Mouse (Mus musculus) ES-Bruce4 (cell line): ENCODE results near the gene Gm45015. TPM values are rescaled to one million over a fixed set of nuclear protein-coding genes. Genes with fewer than 3 reads are reported as not detected.

Experiments used
- H3K27ac ChIP-seq: 2 replicates; pipeline ENCODE4 v1.5.1; 2012; ENCODE audit warnings: low read length, inconsistent platforms; ENCODE audit not compliant: insufficient read depth
- H3K27me3 ChIP-seq: 2 replicates; pipeline ENCODE4 v1.6.1; 2012; ENCODE audit warnings: mild to moderate bottlenecking, low read length, inconsistent platforms; ENCODE audit not compliant: control insufficient read depth, poor library complexity, insufficient read depth, severe bottlenecking
- H3K36me3 ChIP-seq: 2 replicates; pipeline ENCODE4 v1.6.1; 2012; ENCODE audit warnings: inconsistent platforms, mild to moderate bottlenecking, low read length, moderate library complexity; ENCODE audit not compliant: control insufficient read depth, poor library complexity, insufficient read depth, severe bottlenecking
- H3K4me1 ChIP-seq: one replicate; pipeline ENCODE4 v1.8.1; 2011; ENCODE audit warnings: low read length; ENCODE audit not compliant: control insufficient read depth, insufficient read depth
- H3K4me3 ChIP-seq: 2 replicates; pipeline ENCODE4 v1.5.1; 2011; ENCODE audit warnings: low read depth, mild to moderate bottlenecking, low read length
- H3K9ac ChIP-seq: 2 replicates; pipeline ENCODE4 v1.6.1; 2012; ENCODE audit warnings: low read depth, mild to moderate bottlenecking, inconsistent platforms; ENCODE audit not compliant: poor library complexity, severe bottlenecking
- H3K9me3 ChIP-seq: replicated peaks from 2 replicates; pipeline ENCODE4 v1.6.1; 2012; ENCODE audit warnings: mild to moderate bottlenecking, low read length, inconsistent platforms; ENCODE audit not compliant: control insufficient read depth, poor library complexity, insufficient read depth, severe bottlenecking
- CTCF ChIP-seq: IDR thresholded peaks from one replicate; pipeline ENCODE4 v1.8.1; 2011; ENCODE audit warnings: low read depth, low read length
- EP300 ChIP-seq: IDR thresholded peaks from 2 replicates; pipeline ENCODE4 v1.6.1; 2011; ENCODE audit warnings: low read depth, low read length; ENCODE audit not compliant: insufficient read depth
- POLR2A ChIP-seq: IDR thresholded peaks from one replicate; pipeline ENCODE4 v1.8.1; 2011; ENCODE audit warnings: low read length; ENCODE audit not compliant: insufficient read depth
- polyA plus RNA-seq: library from polyadenylated mRNA; stranded (reverse); fragments of >200 nt; gene quantifications from 2 replicates; pipeline ENCODE4 v1.2.4, GENCODE M21; 2011; ENCODE audit warnings: low read depth; ENCODE audit not compliant: missing spikeins, insufficient read depth, insufficient read length

Gene Gm45015
- polyA plus RNA-seq = not detected in 2 replicates

GRCm38 (mm10) chrX:73336740-73337139, at the start of gene Gm45015:
TSS of gene Gm45015 (minus strand) at chrX:73336840.
- TF ChIP-seq POLR2A = no peak
- TF ChIP-seq CTCF = no peak
- TF ChIP-seq EP300 = no peak
- Histone ChIP-seq H3K9me3 (no peaks in the 10 kb centered on the region), H3K36me3 (no peaks in the 10 kb centered on the region), H3K27me3 (no peaks in the 10 kb centered on the region), H3K9ac (no peak within 1 kb of the TSS), H3K27ac (no peak within 1 kb of the TSS), H3K4me1 (no peaks in the 10 kb centered on the region), H3K4me3 (no peak within 1 kb of the TSS)

GRCm38 (mm10) chrX:73384924-73385323, 48.3 kb upstream of the Gm45015 start:
- TF ChIP-seq POLR2A (no peak), EP300 (no peak), CTCF (no peak)
- Histone ChIP-seq H3K9me3 (no peaks in the 10 kb centered on the region), H3K27ac (no peak overlapping the region), H3K4me1 (no peaks in the 10 kb centered on the region), H3K27me3 (no peaks in the 10 kb centered on the region), H3K4me3 (no peak overlapping the region), H3K9ac (no peak overlapping the region), H3K36me3 (no peaks in the 10 kb centered on the region)

- Histone ChIP-seq H3K27ac (no peak overlapping the region), H3K36me3 (no peaks in the 10 kb centered on the region), H3K9me3 (no peaks in the 10 kb centered on the region), H3K27me3 (no peaks in the 10 kb centered on the region), H3K4me1 (no peaks in the 10 kb centered on the region), H3K4me3 (no peak overlapping the region), H3K9ac (no peak overlapping the region)
- TF ChIP-seq POLR2A (no peak), EP300 (no peak), CTCF (no peak)
Observed at GRCm38 (mm10) chrX:73384419-73384818, 47.8 kb upstream of the Gm45015 start.

GRCm38 (mm10) chrX:73363291-73363690, 26.7 kb upstream of the Gm45015 start:
- no peak overlapping the region for H3K27ac ChIP-seq
- no peaks in the 10 kb centered on the region for H3K4me1 ChIP-seq
- H3K27me3 ChIP-seq = no peaks in the 10 kb centered on the region
- no peaks in the 10 kb centered on the region for H3K9me3 ChIP-seq
- no peak for TF ChIP-seq POLR2A
- H3K9ac ChIP-seq = no peak overlapping the region
- H3K36me3 ChIP-seq = no peaks in the 10 kb centered on the region
- H3K4me3 ChIP-seq = no peak overlapping the region

GRCm38 (mm10) chrX:73356719-73357118, 20.1 kb upstream of the Gm45015 start:
- no peak overlapping the region for H3K27ac ChIP-seq
- H3K4me1 ChIP-seq = no peaks in the 10 kb centered on the region
- peaks cover 29% of the 10 kb centered on the region for H3K36me3 ChIP-seq
- no peaks in the 10 kb centered on the region for H3K27me3 ChIP-seq
- peaks cover 30% of the 10 kb centered on the region for H3K9me3 ChIP-seq
- TF ChIP-seq EP300 (no peak), CTCF (no peak), POLR2A (no peak)
- H3K4me3 ChIP-seq = no peak overlapping the region
- no peak overlapping the region for H3K9ac ChIP-seq

GRCm38 (mm10) chrX:73356163-73356562, 19.5 kb upstream of the Gm45015 start:
- no peak overlapping the region for H3K9ac ChIP-seq
- TF ChIP-seq POLR2A = no peak
- TF ChIP-seq EP300 = no peak
- no peak for TF ChIP-seq CTCF
- no peak overlapping the region for H3K4me3 ChIP-seq
- H3K36me3 ChIP-seq = peaks cover 31% of the 10 kb centered on the region
- peaks cover 33% of the 10 kb centered on the region for H3K9me3 ChIP-seq
- H3K27me3 ChIP-seq = no peaks in the 10 kb centered on the region
- H3K27ac ChIP-seq = no peak overlapping the region
- H3K4me1 ChIP-seq = no peaks in the 10 kb centered on the region

- Histone ChIP-seq H3K27me3 (no peaks in the 10 kb centered on the region), H3K4me3 (no peak overlapping the region), H3K36me3 (no peaks in the 10 kb centered on the region), H3K9ac (no peak overlapping the region), H3K27ac (no peak overlapping the region), H3K9me3 (no peaks in the 10 kb centered on the region), H3K4me1 (no peaks in the 10 kb centered on the region)
- no peak for TF ChIP-seq CTCF
- no peak for TF ChIP-seq POLR2A
- TF ChIP-seq EP300 = no peak
Observed at GRCm38 (mm10) chrX:73344346-73344745, 7.7 kb upstream of the Gm45015 start.
